Mouse (Mus musculus) c-Kit-positive CD71-positive TER-119-positive erythroid progenitor cells, embryonic 14.5 days (primary cell): ENCODE results near the gene H2-T23.
"Not testable (repeated sequence)": the region's sequence is repeated elsewhere in the genome, so short reads cannot be mapped to it uniquely, and the experiment has no call there.

Experiments used
- DNase-seq: peaks from one replicate; pipeline ENCODE4 v3.0.0-alpha.2; 2013; ENCODE audit warnings: low spot score

Gene H2-T23

DNA sequence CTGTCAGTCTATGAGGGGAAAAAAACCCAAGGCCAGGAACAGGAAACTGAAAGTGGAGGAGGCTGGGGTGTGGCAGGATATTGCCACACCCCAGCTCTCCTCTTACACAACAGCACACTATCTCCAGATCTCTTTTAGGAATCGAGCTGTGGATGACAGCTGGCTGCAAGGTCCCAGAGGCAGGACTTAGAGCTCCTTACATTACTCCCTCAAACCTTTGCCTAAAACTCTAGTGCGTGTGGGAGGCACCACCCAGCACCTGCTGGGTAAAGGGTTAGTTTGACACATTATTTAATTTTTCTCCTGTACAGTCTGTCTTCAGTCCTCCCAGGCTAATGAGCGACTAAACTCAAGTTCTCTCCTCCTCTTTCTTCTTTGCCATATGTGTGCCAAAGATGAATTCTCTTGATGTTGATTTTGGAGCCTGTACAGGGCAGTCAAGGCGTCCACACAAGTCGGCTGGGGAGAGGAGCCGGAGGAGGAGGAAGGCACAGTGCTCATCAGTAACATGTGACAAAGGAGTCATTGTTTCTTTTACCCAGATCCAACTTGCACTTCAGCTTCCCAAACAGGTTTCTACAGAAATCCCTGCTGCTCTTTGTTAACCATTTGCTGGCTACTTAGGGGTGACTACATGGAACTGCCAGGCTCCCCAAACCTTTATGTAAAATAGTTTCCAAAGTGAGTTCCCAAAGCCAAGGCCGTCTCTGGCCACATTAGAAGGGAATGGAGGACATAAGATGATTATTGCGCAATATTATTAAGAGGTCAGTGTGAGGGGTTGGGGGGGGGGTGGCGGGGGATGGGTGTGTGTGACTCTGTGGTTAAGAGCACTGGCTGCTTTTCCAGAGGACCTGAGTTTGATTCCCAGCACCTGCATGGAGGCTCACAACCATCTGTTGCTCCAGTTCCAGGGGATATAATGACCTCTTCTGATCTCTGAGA, 8.7 kb downstream of the H2-T23 start:
- DNase-seq: no peak

DNA sequence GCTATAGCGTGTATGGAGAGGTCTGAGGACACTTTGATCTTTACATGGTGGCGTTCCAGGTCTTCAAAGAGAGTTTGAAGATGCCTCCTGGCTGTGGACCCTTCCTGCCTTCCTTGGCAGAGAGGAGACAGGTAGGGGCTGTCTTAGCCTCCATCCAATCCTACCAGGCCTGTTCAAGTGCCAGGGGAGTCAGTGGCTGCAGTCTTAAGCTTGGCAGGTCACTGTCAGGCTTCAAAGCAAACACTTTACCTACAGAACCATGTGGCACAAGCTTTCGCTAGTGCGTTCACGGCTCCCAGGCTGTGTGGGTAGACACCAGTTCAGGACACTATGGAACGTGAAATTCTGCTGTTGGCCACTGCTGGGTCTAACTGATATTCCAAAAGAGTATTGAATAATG, 9.7 kb downstream of the H2-T23 start:
- no peak for DNase-seq

DNA sequence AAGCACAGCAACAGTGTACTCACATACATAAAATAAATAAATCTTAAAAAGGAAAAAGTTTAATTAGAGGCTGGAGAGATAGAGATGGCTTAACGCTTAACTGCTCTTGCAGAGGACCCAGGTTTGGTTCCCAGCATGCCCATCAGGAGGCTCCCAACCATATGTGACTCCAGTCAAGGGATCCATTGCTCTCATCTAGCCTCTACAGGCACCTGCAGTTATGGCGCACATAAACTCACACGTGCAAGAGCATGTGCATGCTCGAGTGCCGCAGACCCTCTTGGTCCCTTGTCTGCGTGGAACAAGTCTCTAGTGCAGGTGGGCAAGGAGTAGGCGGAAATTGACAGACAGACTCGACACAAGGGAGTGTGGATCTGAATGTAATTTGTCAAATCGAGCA, 10.6 kb downstream of the H2-T23 start:
- DNase-seq: no peak

DNA sequence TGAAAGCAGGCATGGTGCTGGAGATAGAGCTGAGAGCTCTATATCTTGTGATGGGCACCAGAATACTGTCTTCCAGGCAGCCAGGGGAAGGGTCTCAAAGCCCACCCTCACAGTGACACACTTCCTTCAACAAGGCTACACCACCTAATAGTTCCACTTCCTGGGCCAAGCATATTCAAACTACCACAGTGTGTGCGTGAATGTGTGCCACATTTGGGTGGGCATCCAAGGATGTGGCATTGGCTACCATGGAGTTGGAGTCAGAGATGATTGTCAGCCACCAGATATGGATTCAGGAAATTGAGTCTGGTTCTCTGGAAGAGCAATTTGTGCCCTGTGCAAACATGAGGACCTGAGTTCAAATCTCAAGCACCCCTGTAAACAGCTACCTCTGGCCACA, 11.3 kb downstream of the H2-T23 start:
- no peak for DNase-seq

DNA sequence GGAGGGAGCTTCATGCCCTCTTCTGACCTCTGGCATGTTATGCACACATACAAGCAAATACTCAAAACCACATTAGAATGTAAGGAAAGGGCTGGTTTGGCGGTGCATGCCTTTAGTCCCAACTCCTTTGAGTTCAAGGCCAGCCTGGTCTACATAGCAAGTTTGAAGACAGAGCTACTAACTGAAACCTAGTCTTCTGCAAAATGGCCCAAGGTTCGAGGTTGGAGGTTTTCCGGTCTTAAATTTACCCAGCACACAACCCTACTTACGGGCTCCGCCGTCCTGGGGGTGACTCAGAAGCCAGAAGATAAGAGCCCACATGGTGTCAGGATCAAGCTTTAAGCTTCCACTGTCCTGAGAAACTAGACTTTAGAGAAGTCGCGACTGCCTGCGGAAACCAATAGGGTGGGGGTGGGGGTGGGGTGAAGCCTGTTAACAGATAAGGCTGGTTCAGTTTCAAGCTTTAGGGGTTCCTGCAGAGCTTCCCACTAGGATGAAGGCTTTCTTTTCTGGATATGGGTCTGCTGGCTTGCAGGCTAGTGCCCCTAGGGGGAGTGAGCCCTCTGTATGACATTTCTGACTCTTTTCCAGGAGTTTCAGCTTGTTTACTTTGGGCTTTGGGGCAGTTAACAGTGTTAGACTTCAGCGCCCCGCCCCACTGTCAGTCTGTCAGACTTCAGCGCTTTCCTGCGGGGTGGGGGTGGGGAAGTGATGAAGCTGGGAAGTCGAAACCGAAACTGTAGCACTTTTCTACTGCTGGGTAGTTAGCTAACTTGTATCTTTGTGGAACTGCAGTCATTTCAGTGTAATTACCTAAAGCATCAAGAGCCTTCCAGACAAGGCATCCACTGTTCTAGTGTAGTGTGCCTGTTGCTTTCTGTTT, 12.2 kb downstream of the H2-T23 start, which contains the start of gene H2-T24:
H2-T24 (minus strand) TSS at position 370 of the 883 bp plus-strand sequence.
- peak; percentile 70 for DNase-seq

DNA sequence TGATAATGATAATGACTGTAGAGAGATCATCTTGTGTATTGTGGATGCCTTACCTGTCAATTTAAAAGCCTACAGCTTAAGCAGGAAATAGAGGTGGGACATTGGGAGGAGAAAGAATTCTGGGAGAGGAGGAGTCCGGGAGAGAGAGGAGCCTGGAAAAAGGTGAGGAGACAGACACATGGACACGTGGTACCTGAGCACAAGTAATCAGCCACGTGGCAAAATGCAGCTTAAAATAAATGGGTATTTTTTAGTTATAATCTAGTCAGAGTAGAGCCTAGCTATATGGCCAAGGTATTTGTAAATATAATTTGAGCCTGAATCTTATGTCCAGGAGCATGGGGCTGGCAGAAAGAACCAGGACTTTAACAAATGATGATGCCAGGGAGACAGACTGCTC, 13.1 kb downstream of the H2-T23 start:
- no peak for DNase-seq

DNA sequence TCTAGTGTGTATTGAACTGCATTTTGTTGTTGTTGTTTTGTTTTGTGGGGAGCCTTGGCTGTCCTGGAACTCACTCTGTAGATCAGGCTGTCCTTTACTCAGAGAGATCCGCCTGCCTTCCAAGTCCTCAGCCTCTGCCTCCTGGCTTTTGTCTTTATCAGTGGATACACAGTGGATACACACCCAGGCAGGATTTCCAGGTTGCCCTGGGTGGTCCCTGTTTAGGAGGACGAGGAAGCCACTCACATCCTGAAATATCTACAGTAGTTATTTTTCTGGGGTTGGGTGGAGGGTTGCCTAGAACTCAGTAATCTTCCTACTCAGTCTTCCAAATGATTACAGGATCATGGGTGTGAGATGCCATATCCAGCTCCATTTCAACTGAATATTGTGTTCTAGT, 13.7 kb downstream of the H2-T23 start:
- DNase-seq: no peak

DNA sequence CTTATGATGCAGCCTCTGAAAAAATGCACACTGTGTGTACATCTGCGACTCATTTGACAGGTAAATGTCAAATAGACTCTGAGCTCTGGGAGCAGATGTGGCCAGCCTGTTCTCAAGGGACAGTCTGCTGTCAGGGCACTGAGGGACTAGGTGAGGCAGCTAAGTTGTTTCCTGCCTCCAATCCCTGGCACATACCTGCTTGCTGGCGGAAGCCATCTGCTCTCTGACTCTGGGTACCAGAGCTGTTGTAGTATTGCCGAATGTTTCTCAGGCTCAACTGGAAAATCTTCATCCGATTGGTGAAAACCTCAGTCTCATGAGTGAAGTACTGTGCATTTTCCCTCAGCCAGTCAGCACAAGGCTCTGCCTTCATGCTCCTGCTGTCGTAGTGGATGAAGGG, 15.6 kb downstream of the H2-T23 start:
- DNase-seq: no peak

DNA sequence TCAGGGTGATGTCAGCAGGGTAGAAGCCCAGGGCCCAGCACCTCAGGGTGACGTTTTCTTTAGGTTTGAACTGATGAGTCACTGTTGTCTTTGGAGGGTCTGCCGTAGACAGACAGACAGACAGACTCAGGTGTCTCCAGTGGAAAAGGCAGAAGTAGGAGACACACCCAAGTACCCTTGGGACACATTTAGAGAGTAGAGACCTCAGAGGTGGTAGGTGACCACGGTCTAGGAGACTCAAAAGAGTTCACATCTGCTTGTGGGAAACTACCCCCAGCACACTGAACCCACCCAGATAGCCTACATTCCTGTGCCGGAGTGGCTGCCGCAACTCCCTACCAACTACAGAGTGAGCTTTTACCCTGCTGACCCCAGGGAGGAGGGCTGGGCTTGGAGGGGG, 17.7 kb downstream of the H2-T23 start:
- DNase-seq: no peak

DNA sequence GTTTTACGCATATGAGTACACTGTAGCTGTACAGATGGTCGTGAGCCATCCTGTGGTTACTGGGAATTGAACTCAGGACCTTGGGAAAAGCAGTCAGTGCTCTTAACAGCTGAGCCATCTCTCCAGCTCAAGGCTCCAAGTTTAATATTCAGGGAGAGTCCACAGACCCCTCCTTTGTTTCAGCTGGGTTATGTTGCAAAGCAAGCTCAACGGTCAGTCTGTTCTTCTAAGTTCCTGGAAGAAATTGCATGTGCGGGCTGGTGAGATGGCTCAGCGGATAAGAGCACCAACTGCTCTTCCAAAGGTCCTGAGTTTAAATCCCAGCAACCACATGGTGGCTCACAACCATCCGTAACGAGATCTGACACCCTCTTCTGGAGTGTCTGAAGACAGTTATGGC, 28.2 kb downstream of the H2-T23 start:
- not testable (repeated sequence) for DNase-seq

DNA sequence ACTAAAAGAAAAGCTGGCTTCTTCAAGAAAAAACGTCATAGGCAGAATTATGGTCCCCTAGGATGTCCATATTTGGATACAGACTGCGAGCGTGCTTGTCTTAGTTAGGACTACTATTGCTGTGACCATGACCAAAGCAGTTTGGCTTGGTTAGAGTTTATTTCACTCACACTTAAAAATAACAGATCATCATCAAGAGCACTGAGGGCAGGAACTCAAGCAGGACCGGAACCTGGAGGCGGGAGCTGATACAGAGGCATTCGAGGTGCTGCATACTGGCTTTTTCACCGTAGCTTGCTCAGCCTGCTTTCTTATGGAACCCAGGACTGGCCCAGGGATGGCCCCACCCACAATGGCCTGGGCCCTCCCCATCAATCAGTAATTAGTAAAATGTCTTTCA, 29.3 kb downstream of the H2-T23 start:
- DNase-seq: no peak

DNA sequence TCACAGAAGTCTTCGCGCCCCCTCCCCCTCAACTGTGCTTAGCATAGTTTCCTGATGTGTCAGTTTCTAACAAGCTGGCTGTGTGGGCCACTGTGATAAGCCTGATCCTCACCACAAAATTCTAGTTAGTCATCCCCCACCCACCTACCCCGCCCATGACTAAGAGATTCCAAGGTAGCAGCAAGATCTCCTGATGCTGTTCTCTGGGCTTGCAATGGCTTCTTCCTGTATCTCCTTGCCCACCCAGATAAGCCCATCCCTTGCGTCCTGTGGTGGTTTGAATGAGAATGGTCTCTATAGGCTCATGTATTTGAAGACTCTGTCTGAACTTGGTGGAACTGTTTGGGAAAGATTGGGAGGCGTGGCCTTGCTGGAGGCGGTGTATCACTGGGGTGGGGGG, 30.7 kb downstream of the H2-T23 start:
- peak; percentile 82 for DNase-seq

DNA sequence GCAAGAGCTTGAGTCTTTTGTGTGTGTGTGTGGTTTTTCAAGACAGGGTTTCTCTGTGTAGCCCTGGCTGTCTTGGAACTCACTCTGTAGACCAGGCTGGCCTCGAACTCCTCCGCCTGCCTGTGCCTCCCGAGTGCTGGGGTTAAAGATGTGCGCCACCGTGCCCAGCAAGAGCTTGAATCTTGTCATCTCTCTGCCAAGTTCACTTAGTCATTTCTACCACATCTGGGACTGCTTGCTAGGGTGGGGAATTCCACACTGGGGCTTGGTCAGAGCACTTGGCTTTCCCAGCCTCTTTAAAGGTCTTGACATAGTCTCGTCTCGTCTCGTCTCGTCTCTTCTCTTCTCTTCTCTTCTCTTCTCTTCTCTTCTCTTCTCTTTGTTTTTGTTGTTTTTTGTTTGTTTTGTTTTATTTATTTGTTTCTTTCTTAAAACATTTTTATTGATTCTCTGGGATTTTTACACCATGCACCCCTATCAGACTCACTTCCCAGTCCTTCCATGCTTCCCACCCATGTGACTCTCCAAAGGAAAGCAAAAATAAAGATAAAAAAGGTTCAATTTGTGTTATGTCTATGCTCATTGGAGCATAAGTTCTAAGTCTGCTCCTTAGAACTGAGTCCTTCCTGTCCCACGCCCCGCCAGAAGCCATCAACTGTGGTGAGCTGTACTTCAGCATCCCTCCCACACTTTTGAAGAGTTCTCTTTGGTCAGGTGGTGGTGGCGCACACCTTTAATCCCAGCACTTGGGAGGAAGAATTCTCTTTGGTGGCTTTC, 31.3 kb downstream of the H2-T23 start:
- DNase-seq: no peak

DNA sequence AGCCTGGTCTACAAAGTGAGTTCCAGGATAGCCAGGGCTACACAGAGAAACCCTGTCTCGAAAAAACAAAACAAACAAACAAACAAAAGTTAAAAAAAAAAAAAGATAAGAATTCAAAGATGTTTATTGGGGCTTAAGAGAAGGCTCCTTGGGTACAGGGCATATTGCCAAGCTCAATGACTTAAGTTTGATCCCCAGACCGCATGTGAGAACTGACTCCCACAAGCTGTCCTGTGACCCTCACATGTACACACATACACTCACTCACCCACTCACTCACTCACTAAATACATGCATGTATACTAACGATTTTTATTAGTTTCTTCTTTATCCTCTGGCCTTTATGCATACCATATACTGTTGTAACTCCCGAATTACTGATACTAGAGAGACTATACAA, 32.3 kb downstream of the H2-T23 start:
- DNase-seq: no peak

DNA sequence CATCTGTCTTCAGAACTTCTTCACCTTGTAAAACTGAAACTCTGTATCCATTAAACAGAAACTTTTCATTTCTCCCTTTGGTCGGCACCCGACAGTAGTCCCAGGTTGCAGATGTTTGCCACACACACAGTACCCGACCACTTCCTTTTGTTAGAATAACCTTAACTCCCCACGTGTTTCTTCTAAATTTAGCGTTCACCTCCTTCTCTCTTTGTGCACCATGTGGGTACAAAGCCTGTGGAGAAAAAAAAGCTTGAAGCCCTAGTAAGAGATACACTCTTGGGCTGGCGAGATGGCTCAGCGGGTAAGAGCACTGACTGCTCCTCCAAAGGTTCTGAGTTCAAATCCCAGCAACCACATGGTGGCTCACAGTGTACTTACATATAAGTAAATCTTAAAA, 33.3 kb downstream of the H2-T23 start:
- DNase-seq: no peak

DNA sequence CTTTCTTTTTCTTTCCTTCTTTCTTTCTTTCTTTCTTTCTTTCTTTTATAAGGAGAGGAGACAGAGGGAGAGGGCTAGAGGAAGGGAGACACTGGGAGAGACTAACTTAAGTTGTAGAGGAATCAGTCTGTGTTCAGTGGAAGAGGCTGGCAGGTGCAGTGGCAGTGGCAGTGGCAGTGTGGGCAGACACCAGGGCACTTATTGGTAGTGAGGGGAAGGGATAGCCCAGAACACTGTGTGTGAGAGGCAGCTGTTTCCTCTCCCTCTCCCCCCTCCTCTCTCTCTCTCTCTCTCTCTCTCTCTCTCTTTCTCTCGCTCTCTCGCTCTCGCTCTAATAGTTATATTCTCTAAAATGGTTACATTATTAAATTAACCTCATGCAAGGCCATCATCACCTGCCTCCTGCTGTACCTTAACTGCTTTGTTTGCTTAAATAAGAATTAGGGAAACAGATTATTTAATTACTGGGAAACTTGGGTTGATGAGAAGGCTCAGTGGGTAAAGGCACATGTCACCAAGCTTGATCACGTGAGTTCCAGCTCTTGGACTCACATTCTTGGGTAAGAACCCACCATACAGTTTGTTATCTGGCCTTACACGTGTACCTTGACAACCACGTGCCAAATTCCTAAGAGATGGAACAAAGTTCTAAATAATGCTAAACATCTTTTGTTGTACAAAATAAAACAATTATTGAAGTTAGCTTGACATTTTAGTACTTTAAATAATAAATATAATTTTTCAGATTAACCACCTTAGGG, 33.9 kb downstream of the H2-T23 start:
- no peak for DNase-seq

DNA sequence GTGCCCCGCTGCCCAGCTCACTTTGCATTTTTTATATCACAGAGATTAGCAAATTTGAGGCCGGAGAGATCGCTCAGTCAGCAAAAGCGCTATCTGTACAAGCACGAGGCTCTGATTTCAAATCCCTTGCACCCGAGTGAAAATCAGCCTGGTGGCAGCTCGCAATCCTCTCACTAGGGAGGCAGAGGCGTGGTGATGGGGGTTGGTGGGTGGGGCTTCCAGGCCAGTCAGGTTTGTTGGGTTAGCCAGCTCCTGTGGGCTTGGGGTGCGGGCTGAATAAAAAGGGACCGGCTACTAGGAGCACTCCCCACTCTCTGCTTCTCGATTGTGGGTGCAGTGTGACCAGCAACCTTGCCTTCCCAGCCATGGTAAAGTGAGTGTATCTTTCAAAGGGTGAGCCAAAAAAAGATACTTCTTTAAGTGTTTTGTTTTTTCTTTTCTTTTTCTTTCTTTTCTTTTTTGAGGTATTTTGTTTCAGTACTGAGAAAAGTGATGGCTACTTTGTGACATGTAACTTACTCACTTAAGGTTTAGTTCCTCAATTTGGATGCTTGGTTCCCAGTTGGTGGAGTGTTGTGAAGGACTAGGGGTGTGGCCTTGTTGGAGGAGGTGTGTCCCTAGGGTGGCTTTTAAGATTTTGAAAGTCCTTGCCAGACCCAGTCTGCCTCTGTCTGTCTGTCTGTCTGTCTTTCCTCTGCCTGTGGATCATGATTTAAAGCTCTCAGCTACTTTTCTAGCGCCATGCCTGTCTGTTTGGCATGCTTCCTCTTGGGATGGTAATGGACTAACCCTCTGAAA, 34.7 kb downstream of the H2-T23 start:
- no peak for DNase-seq

DNA sequence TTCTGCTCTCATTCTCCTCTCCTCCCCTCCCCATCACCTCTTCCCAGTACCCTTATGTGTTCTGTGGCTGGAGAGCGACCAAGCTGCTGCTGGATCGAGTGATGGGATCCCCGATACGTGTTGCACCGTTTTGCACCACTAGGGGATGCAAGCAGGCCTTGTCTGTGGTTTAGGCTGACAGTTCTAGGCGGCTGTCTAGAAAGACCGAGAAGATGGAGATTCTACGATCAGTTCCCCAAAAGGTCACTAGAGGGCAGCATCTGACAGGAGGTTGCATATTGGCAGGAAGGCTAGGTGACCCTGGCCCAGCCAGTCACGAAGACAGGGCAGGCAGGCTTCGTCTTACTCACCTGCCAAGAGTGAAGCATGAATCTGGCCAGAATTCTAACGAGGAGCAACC, 35.7 kb downstream of the H2-T23 start:
- DNase-seq: peak; percentile 99

DNA sequence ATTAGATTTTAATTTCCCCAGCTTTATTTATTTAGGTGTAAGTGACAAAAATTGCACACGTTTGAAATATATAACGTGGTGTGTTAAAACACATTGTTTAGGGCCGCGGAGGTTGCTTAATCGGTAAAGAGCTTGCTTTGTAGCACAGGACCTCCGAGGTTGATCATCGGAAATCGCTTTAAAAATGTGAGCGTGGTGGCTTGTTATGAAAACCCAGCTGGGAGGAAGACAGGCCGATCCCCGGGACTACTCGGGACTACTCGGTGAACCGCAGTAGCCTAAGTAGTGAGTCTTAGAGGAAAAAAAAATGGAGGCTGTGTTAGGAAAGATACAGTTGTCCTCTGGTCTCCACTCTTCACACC, 37.8 kb downstream of the H2-T23 start:
- DNase-seq: no peak

DNA sequence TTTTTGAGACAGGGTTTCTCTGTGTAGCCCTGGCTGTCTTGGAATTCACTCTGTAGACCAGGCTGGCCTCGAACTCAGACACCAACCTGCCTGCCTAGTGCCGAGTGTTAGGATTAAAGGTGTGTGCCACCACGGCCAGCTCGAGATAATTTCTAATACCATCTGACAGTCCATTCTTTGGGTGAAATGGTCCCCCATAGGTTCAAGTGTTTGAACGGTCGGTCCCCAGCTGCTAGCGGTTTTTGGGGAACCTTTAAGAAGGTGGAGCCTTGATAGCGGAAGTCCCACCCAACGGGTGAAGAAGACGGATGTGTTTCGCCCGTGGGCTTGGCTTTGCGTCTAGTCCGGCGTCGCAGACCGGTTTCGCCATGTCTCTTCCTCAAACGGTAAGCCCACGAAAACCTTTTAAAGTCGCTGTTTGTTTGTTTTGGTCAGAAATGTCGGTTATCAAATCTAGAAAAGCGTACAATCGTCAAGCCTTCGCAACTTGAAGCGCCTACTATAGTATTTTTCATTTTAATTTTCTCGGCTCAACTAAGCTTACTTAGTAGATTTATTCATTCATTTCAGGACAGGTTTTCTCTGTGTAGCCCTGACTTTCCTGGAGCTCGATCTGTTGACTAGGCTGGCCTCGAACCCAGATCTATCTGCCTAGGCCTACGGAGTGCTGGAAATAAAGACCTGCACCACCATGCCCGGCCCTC, 38.3 kb downstream of the H2-T23 start:
- peak; percentile 82 for DNase-seq
